Mouse (Mus musculus): ENCODE results near the gene Gucy2g.

GRCm38 (mm10) chr19:55217365-55217764, 23.7 kb downstream of the Gucy2g start:
- TF ChIP-seq CTCF (IDR thresholded peaks at IDR 0.05; ENCODE audit: low read depth) (no peak), EP300 (IDR thresholded peaks at IDR 0.05; ENCODE audit: low read depth) (no peak)
